Mouse (Mus musculus) midbrain, embryonic 14.5 days (tissue): Measurements from ENCODE around the gene Otof. TPM values are rescaled to one million over a fixed set of nuclear protein-coding genes. Genes with fewer than 3 reads are reported as not detected.

ENCODE experiments used
- ATAC-seq: fragments of 200-750 bp; cut with Nextera tagmentation; 2 replicates; pipeline ENCODE4 v1.8.0; 2017; ENCODE audit warnings: moderate number of reproducible peaks, moderate library complexity; ENCODE audit not compliant: low FRiP score, low TSS enrichment
- DNase-seq: peaks from one replicate; pipeline ENCODE4 v3.0.0-alpha.2; 2015
- H3K27ac ChIP-seq: fragments of 300-500 bp; sonication (generic); replicated peaks from 2 replicates; pipeline ENCODE4 v1.5.1; 2014; ENCODE audit warnings: mild to moderate bottlenecking, low read depth, low read length, moderate library complexity
- H3K27me3 ChIP-seq: fragments of 300-500 bp; sonication (generic); 2 replicates; pipeline ENCODE4 v1.6.1; 2014; ENCODE audit warnings: low read length, control low read depth, mixed read lengths; ENCODE audit not compliant: control insufficient read depth, insufficient read depth
- H3K36me3 ChIP-seq: fragments of 300-500 bp; sonication (generic); 2 replicates; pipeline ENCODE4 v1.6.1; 2014; ENCODE audit warnings: low read length, control low read depth; ENCODE audit not compliant: control insufficient read depth, insufficient read depth
- H3K4me1 ChIP-seq: fragments of 300-500 bp; sonication (generic); 2 replicates; pipeline ENCODE4 v1.6.1; 2014; ENCODE audit warnings: mild to moderate bottlenecking, antibody characterized with exemption, low read length, control low read depth; ENCODE audit not compliant: control insufficient read depth, insufficient read depth
- H3K4me2 ChIP-seq: fragments of 300-500 bp; sonication (generic); 2 replicates; pipeline ENCODE4 v1.6.1; 2014; ENCODE audit warnings: mild to moderate bottlenecking, low read length, moderate library complexity
- H3K4me3 ChIP-seq: fragments of 300-500 bp; sonication (generic); replicated peaks from 2 replicates; pipeline ENCODE4 v1.5.1; 2014; ENCODE audit warnings: low read depth, low read length
- H3K9ac ChIP-seq: fragments of 300-500 bp; sonication (generic); replicated peaks from 2 replicates; pipeline ENCODE4 v1.6.1; 2014; ENCODE audit warnings: mild to moderate bottlenecking, low read length, moderate library complexity
- H3K9me3 ChIP-seq: fragments of 300-500 bp; sonication (generic); 2 replicates; pipeline ENCODE4 v1.6.1; 2016; ENCODE audit warnings: low read length, control low read depth, mixed read lengths; ENCODE audit not compliant: control insufficient read depth
- WGBS: fragments of 180-500 bp; shearing (Covaris S2); extraction: QIAGEN DNeasy Blood & Tissue Kit; methylation state at CpG from one replicate; pipeline ENCODE4 v1.1.7; 2014; 5-methylcytosine and 5-hydroxymethylcytosine counted together
- polyA plus RNA-seq: library from polyadenylated mRNA; unstranded; fragments of >200 nt; fragmentation: Nextera tagmentation; extraction: Ambion mirVana; gene quantifications from 2 replicates; pipeline ENCODE4 v1.2.1, GENCODE M21; 2014

Otof gene
- polyA plus RNA-seq, 1 experiment from 2014 or later: 2.7 TPM

GRCm38 (mm10) chr5:30415876-30416275 lies 45.9 kb downstream of the Otof start:
- 71% methylated on average over 4 of the region's 4 CpGs for WGBS
- H3K9me3 ChIP-seq: no peaks in the 10 kb centered on the region
- ATAC-seq (no peak), DNase-seq (no peak)
- no peak overlapping the region for H3K4me2 ChIP-seq
- no peak overlapping the region for H3K9ac ChIP-seq
- H3K4me1 ChIP-seq: no peaks in the 10 kb centered on the region
- no peaks in the 10 kb centered on the region for H3K27me3 ChIP-seq
- no peak overlapping the region for H3K27ac ChIP-seq
- H3K4me3 ChIP-seq: no peak overlapping the region
- no peaks in the 10 kb centered on the region for H3K36me3 ChIP-seq

DNA sequence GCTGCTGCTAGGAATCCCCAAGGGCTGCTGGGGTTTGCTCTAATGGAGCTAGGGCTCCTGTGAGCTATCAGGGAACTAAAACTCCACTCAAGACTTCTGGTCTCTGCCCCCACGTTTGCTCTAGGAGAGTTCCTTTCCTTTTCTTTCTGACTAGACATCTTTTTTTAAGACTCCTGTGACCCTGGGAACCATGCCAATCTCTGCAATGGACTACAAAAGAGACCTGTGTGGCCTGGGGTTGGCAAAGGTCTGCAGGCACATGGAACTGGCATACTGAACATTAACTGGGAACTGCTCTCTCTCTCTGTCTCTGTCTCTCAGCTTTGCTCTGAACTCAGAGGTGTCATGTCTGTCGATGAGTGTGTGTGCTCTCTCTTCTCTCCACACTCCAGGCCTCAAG lies 46.4 kb downstream of the Otof start:
- peak; percentile 13 for DNase-seq
- no peaks in the 10 kb centered on the region for H3K27me3 ChIP-seq
- H3K4me3 ChIP-seq: no peak overlapping the region
- H3K9me3 ChIP-seq: no peaks in the 10 kb centered on the region
- no peak for ATAC-seq
- H3K4me2 ChIP-seq: no peak overlapping the region
- no peaks in the 10 kb centered on the region for H3K4me1 ChIP-seq
- no peak overlapping the region for H3K9ac ChIP-seq
- H3K36me3 ChIP-seq: no peaks in the 10 kb centered on the region
- no peak overlapping the region for H3K27ac ChIP-seq
- WGBS: 61% methylated on average over 2 of the region's 2 CpGs

- H3K4me2 ChIP-seq: no peak overlapping the region
- H3K27ac ChIP-seq: no peak overlapping the region
- H3K4me1 ChIP-seq: peaks cover 4% of the 10 kb centered on the region; the same call in 1 of the 2 replicates
- no peak overlapping the region for H3K9ac ChIP-seq
- no peaks in the 10 kb centered on the region for H3K36me3 ChIP-seq
- ATAC-seq (no peak), DNase-seq (peak; percentile 54)
- no peaks in the 10 kb centered on the region for H3K27me3 ChIP-seq
- 41% methylated on average over 10 of the region's 10 CpGs for WGBS
- H3K9me3 ChIP-seq: no peaks in the 10 kb centered on the region
- H3K4me3 ChIP-seq: no peak overlapping the region
Measured at GRCm38 (mm10) chr5:30411524-30411923, 50.2 kb downstream of the Otof start.

DNA sequence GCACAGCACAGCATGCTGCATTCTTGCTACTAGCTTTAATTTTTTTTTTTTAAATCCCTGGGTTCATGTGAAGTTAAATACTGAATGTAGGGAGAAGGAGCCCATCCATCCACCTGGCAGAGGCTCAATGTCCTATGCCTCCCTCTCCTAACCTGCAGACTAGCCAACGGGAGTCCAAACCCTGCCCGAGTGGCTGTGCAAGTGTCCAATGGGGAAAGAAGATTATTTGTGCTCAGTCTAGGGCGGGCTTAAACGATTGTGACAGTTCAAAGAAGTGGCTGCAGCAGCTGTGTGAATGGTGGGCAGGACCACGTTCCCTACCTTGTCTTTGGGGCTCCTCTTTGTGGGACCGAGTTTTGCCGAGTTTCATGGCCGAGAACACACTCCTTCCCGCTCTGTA lies 54.9 kb downstream of the Otof start:
- 4% methylated on average over 9 of the region's 9 CpGs for WGBS
- Histone ChIP-seq H3K9me3 (no peaks in the 10 kb centered on the region), H3K36me3 (no peaks in the 10 kb centered on the region), H3K4me1 (peaks cover 4% of the 10 kb centered on the region; the same call in 1 of the 2 replicates), H3K27ac (no peak overlapping the region), H3K9ac (no peak overlapping the region), H3K4me3 (no peak overlapping the region), H3K27me3 (no peaks in the 10 kb centered on the region), H3K4me2 (peak overlapping the region; percentile 41)
- DNase-seq (peak; percentile 61), ATAC-seq (no peak)

DNA sequence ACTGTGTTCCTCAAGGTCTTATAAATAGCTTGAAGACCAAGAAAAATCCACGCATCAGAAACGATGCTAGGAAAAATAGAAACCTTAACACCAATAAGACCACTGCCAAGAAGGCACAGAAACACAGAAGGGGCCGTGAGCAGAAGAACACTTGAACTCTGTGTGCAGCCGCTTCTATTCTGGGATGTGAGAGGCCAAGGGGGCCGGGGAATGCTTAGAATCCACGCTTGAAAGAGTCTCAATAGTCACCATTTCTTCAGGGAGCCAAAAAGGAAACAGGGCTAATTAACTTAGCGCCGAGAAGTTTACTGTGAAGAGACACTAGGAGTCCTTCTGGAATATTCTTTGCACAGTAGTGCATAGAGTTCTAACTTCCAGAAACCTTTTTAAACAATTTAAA lies 60.6 kb downstream of the Otof start:
- DNase-seq (peak; percentile 32), ATAC-seq (no peak)
- H3K27me3 ChIP-seq: no peaks in the 10 kb centered on the region
- no peak overlapping the region for H3K4me2 ChIP-seq
- 10% methylated on average over 8 of the region's 8 CpGs for WGBS
- H3K27ac ChIP-seq: no peak overlapping the region
- H3K4me1 ChIP-seq: no peaks in the 10 kb centered on the region
- H3K4me3 ChIP-seq: no peak overlapping the region
- H3K9ac ChIP-seq: no peak overlapping the region
- H3K9me3 ChIP-seq: no peaks in the 10 kb centered on the region
- no peaks in the 10 kb centered on the region for H3K36me3 ChIP-seq

- no peaks in the 10 kb centered on the region for H3K9me3 ChIP-seq
- H3K9ac ChIP-seq: no peak overlapping the region
- H3K4me2 ChIP-seq: no peak overlapping the region
- no peak overlapping the region for H3K4me3 ChIP-seq
- no peaks in the 10 kb centered on the region for H3K36me3 ChIP-seq
- DNase-seq: no peak
- no peaks in the 10 kb centered on the region for H3K4me1 ChIP-seq
- H3K27me3 ChIP-seq: no peaks in the 10 kb centered on the region
- no peak for ATAC-seq
- WGBS: 82% methylated on average over 5 of the region's 5 CpGs
- H3K27ac ChIP-seq: 0 out of 2 replicates have a peak overlapping the region, but pooled peaks have one; percentile 20
Measured at GRCm38 (mm10) chr5:30400521-30400920, 61.2 kb downstream of the Otof start.

- Histone ChIP-seq H3K4me1 (no peaks in the 10 kb centered on the region), H3K36me3 (no peaks in the 10 kb centered on the region), H3K9me3 (no peaks in the 10 kb centered on the region), H3K27ac (no peak overlapping the region), H3K27me3 (no peaks in the 10 kb centered on the region), H3K4me3 (no peak overlapping the region), H3K4me2 (no peak overlapping the region), H3K9ac (no peak overlapping the region)
- peak; percentile 89 for DNase-seq
- WGBS: 27% methylated on average over 7 of the region's 7 CpGs
- ATAC-seq: no peak
Measured at GRCm38 (mm10) chr5:30391473-30391872, 70.3 kb downstream of the Otof start.

- 90% methylated on average over 5 of the region's 5 CpGs for WGBS
- Histone ChIP-seq H3K36me3 (no peaks in the 10 kb centered on the region), H3K27me3 (no peaks in the 10 kb centered on the region), H3K27ac (no peak overlapping the region), H3K4me1 (no peaks in the 10 kb centered on the region), H3K9me3 (no peaks in the 10 kb centered on the region), H3K9ac (no peak overlapping the region), H3K4me3 (no peak overlapping the region), H3K4me2 (no peak overlapping the region)
- DNase-seq: no peak
- ATAC-seq: no peak
Measured at GRCm38 (mm10) chr5:30389836-30390235, 71.9 kb downstream of the Otof start.

GRCm38 (mm10) chr5:30387726-30388125 lies 74.0 kb downstream of the Otof start:
- no peaks in the 10 kb centered on the region for H3K27me3 ChIP-seq
- H3K9ac ChIP-seq: no peak overlapping the region
- no peak overlapping the region for H3K27ac ChIP-seq
- H3K9me3 ChIP-seq: no peaks in the 10 kb centered on the region
- no peak overlapping the region for H3K4me3 ChIP-seq
- no peaks in the 10 kb centered on the region for H3K36me3 ChIP-seq
- 79% methylated on average over 6 of the region's 6 CpGs for WGBS
- no peak for ATAC-seq
- H3K4me1 ChIP-seq: no peaks in the 10 kb centered on the region
- no peak overlapping the region for H3K4me2 ChIP-seq
- DNase-seq: peak; percentile 32
